Mouse (Mus musculus) mouse embryonic stem cell (cell line): Measurements from ENCODE around the gene Trp53i13.

Experiments used
- in situ Hi-C, 2 experiments: fragments of 300-500 bp; cut with MboI; formaldehyde crosslinking; loops; 1 replicate in 1 of 2; 3 replicates in 1 of 2; pipeline ENCODE4 v1.14.3; 2019 to 2020; ENCODE audit warnings: low sequenced_read_pairs in 2 of 2, low pct_unique_long_range_greater_than_20kb in 1 of 2, mixed read lengths in 1 of 2; ENCODE audit not compliant: unreplicated experiment in 1 of 2

Trp53i13 gene

GRCm38 (mm10) chr11:77471407-77471806 lies 44.4 kb downstream of the Trp53i13 start:
- in situ Hi-C loops: no loop called here

GRCm38 (mm10) chr11:77468397-77468796 lies 47.4 kb downstream of the Trp53i13 start:
- in situ Hi-C loops: no loop called here

- in situ Hi-C loops: no loop called here
These were observed 48.0 kb downstream of the Trp53i13 start for GRCm38 (mm10) chr11:77467784-77468183.

- in situ Hi-C loops: no loop called here
These were observed 48.6 kb downstream of the Trp53i13 start for GRCm38 (mm10) chr11:77467157-77467556.

GRCm38 (mm10) chr11:77466544-77466943 lies 49.2 kb downstream of the Trp53i13 start:
- in situ Hi-C loops: no loop called here

- in situ Hi-C loops: no loop called here
These were observed 50.7 kb downstream of the Trp53i13 start for GRCm38 (mm10) chr11:77465111-77465510.

GRCm38 (mm10) chr11:77464684-77465083 lies 51.1 kb downstream of the Trp53i13 start:
- in situ Hi-C loops: no loop called here

GRCm38 (mm10) chr11:77463786-77464185 lies 52.0 kb downstream of the Trp53i13 start:
- in situ Hi-C loops: no loop called here

- in situ Hi-C loops: no loop called here
These were observed 52.7 kb downstream of the Trp53i13 start for GRCm38 (mm10) chr11:77463101-77463445.

- in situ Hi-C loops: no loop called here
These were observed 53.3 kb downstream of the Trp53i13 start, which contains the start of gene Coro6 for GRCm38 (mm10) chr11:77462283-77463100. Gene Coro6, plus strand, starts transcription at chr11:77462411.

GRCm38 (mm10) chr11:77461856-77462255 lies 53.9 kb downstream of the Trp53i13 start:
- in situ Hi-C loops: no loop called here
